Mouse (Mus musculus): Measurements from ENCODE around the gene Smyd3.

- TF ChIP-seq POLR2A (IDR thresholded peaks at IDR 0.05; ENCODE audit: control insufficient read depth, low read depth, low read length) (no peak), CTCF (IDR thresholded peaks at IDR 0.05; ENCODE audit: control insufficient read depth, insufficient read depth, insufficient replicate concordance, low read depth, low read length) (no peak)
Measured at GRCm38 (mm10) chr1:179108759-179109158, 409.1 kb downstream of the Smyd3 start.

Data from testis, adult 2 months (tissue).